Mouse (Mus musculus): ENCODE measurements around the gene Guca1a.

DNA sequence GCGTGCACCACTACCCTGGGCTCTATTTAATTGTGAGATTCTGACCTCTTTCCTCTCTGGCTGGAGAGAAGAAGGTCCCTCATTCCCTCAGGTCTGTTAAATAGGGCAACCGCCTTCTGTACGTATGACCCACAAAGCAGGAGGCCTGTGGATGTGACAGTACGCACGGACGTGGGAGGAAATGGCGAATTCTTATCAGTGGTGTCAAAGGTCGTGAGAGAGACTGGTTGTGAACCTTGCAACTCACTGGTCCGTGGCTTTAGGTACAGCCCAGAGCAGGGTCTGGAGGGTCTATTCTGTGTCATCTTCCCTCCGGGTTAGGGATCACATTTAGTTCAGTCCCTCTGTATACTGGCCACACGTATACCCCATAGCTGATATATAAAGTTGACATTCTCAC, 45.1 kb upstream of the Guca1a start:
- TF ChIP-seq CTCF (IDR thresholded peaks at IDR 0.05; ENCODE audit: insufficient read depth, low read depth, low read length) (no peak), POLR2A (IDR thresholded peaks at IDR 0.05; ENCODE audit: insufficient read depth, low read depth, low read length) (no peak)
